Mouse (Mus musculus) embryonic facial prominence, embryonic 15.5 days (tissue): Measurements from ENCODE around the gene Them4. TPM values are rescaled to one million over a fixed set of nuclear protein-coding genes. Genes with fewer than 3 reads are reported as not detected.

ENCODE experiments used
- ATAC-seq: fragments of 200-750 bp; cut with Nextera tagmentation; 2 replicates; pipeline ENCODE4 v1.8.0; 2017; ENCODE audit warnings: low read depth, moderate TSS enrichment; ENCODE audit not compliant: insufficient number of reproducible peaks, low FRiP score, low TSS enrichment
- H3K27ac ChIP-seq: fragments of 300-500 bp; sonication (generic); replicated peaks from 2 replicates; pipeline ENCODE4 v1.5.1; 2015; ENCODE audit warnings: mild to moderate bottlenecking, inconsistent platforms
- H3K27me3 ChIP-seq: fragments of 300-500 bp; sonication (generic); 2 replicates; pipeline ENCODE4 v1.6.1; 2015; ENCODE audit warnings: inconsistent platforms
- H3K36me3 ChIP-seq: fragments of 300-500 bp; sonication (generic); 2 replicates; pipeline ENCODE4 v1.6.1; 2015; ENCODE audit warnings: mild to moderate bottlenecking, inconsistent platforms
- H3K4me1 ChIP-seq: fragments of 300-500 bp; sonication (generic); 2 replicates; pipeline ENCODE4 v1.6.1; 2015; ENCODE audit warnings: inconsistent platforms
- H3K4me2 ChIP-seq: fragments of 300-500 bp; sonication (generic); replicated peaks from 2 replicates; pipeline ENCODE4 v1.6.1; 2015; ENCODE audit warnings: mild to moderate bottlenecking, inconsistent platforms
- H3K4me3 ChIP-seq: fragments of 300-500 bp; sonication (generic); replicated peaks from 2 replicates; pipeline ENCODE4 v1.5.1; 2015; ENCODE audit warnings: mild to moderate bottlenecking, inconsistent platforms
- H3K9ac ChIP-seq: fragments of 300-500 bp; sonication (generic); 2 replicates; pipeline ENCODE4 v1.6.1; 2015; ENCODE audit warnings: inconsistent platforms
- H3K9me3 ChIP-seq: fragments of 300-500 bp; sonication (generic); replicated peaks from 2 replicates; pipeline ENCODE4 v1.6.1; 2016; ENCODE audit warnings: inconsistent platforms
- WGBS: fragments of 180-500 bp; shearing (Covaris S2); methylation state at CpG from one replicate; pipeline ENCODE4 v1.1.7; 2015; 5-methylcytosine and 5-hydroxymethylcytosine counted together
- polyA plus RNA-seq: library from polyadenylated mRNA; unstranded; fragments of >200 nt; fragmentation: Nextera tagmentation; extraction: Ambion mirVana; gene quantifications from 2 replicates; pipeline ENCODE4 v1.2.1, GENCODE M21; 2015

The Them4 gene
- polyA plus RNA-seq, 1 experiment from 2014 or later: 11.2 TPM

DNA sequence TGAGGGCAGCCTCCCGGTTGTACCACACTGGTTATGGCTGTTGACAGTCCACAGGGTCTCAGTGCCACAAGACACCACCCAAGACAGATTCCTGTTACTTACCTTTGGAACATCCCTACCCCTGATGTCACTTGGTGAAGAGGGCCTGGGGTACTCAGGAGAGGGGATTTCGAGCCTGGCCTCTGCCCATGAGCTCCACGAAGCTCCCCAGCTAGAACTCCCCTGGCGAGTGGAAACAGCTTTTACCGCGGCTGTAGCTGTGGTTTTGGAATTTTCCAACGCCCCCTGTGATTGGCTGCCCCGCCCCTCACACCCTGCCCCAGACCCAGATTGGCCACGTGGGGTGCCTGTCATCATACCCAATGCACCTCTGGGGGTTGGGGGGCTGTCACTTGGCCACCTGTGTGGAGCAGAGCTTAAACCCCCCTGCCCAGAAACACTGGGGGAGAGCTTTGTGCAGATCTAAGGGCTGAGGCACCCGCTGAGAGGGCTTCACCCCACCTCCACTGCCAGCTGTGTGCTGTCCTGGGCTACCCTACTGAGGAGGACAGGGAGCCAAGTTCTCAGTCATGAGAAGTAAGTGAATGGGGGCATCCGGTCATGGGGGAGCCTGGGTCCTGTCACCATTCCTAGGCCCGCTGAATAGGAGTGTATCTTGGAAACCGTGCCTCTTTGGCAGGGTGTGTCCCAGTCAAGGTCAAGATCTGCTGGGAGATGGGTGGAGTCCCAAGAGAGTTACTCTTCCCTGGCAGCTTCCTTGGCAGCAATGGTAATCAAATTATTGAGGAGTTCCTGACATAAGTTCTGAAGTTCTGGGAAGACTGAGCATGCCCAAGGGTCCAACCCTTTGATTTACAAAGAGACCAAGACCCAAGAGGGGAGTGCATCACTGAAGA lies 67.4 kb downstream of the Them4 start:
- Histone ChIP-seq H3K27me3 (no peaks in the 10 kb centered on the region), H3K4me1 (peaks cover 32% of the 10 kb centered on the region), H3K4me2 (no peak overlapping the region), H3K36me3 (no peaks in the 10 kb centered on the region), H3K9ac (no peak overlapping the region), H3K4me3 (no peak overlapping the region), H3K9me3 (no peaks in the 10 kb centered on the region), H3K27ac (no peak overlapping the region)
- no peak for ATAC-seq
- WGBS: 17% methylated on average over 13 of the region's 13 CpGs

DNA sequence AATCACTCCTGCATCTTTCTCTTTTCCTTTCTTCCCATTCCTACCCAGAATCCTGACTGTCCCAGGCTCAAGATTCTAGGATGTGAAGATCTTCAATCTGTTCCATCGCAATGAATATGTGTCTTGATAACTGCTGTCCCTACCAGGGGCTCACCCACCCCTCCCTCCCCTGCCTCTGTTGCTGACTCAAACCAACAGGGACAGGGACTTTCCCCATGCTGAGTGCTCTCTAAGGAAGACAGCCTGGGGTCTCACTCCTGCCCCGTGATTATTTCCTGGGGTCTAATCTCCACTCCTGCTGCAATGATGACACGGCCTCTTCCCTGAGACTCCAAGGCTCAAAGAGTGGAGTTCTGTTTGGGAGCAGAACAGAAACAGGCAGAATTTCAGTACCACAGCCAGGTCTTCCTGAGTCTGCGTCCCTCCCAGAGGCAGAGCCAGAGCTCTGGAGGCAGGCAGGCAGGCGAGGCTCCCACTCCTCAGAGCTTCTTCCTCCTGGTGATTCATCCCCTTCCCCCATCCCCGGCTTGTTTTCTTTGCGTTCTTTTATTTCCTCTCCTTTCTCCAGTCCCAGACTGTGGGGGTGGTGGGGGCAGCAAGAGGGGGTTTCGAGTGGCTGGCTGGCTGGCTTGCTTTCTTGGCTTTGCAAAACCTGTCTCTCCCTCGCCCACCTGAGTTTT lies 70.1 kb downstream of the Them4 start:
- Histone ChIP-seq H3K36me3 (no peaks in the 10 kb centered on the region), H3K27me3 (no peaks in the 10 kb centered on the region), H3K4me2 (no peak overlapping the region), H3K9ac (no peak overlapping the region), H3K9me3 (no peaks in the 10 kb centered on the region), H3K27ac (no peak overlapping the region), H3K4me3 (no peak overlapping the region), H3K4me1 (peaks cover 14% of the 10 kb centered on the region)
- no peak for ATAC-seq
- WGBS: 20% methylated on average over 9 of the region's 9 CpGs

Other genes with a start within 250 kb of the Them4 start
- gene Gm10697, start 237.4 kb upstream of the Them4 start, polyA plus RNA-seq: not detected in 2 replicates
- not detected in 2 replicates for gene Gm10696, start 131.9 kb upstream of the Them4 start, polyA plus RNA-seq
- not detected in 2 replicates for gene Gm5286, start 113.4 kb upstream of the Them4 start, polyA plus RNA-seq
- gene Gm4778, start 46.1 kb upstream of the Them4 start, polyA plus RNA-seq: not detected in 2 replicates
- gene Them5, start 32.0 kb downstream of the Them4 start, polyA plus RNA-seq: 91.2 and 99.8 TPM in 2 replicates
- gene C2cd4d, start 52.3 kb downstream of the Them4 start, polyA plus RNA-seq: 2.5 and 3.3 TPM in 2 replicates
- 3.6 and 4.2 TPM in 2 replicates for gene Rorc, start 62.7 kb downstream of the Them4 start, polyA plus RNA-seq
- 0.24 TPM in 2 replicates for gene Lingo4, start 88.4 kb downstream of the Them4 start, polyA plus RNA-seq
- gene Tdrkh, start 103.2 kb downstream of the Them4 start, polyA plus RNA-seq: 7.9 and 8.3 TPM in 2 replicates
- 63.7 and 64.4 TPM in 2 replicates for gene Mrpl9, start 133.2 kb downstream of the Them4 start, polyA plus RNA-seq
- 0.40 and 0.68 TPM in 2 replicates for gene Oaz3, start 133.8 kb downstream of the Them4 start, polyA plus RNA-seq
- gene Celf3, start 168.2 kb downstream of the Them4 start, polyA plus RNA-seq: 9.4 and 13.7 TPM in 2 replicates
- 16.7 and 31.7 TPM in 2 replicates for gene Riiad1, start 170.3 kb downstream of the Them4 start, polyA plus RNA-seq